Mouse (Mus musculus) olfactory bulb, adult 2 months (tissue): ENCODE results near the gene Frmd4b.

ENCODE experiments used
- CTCF ChIP-seq: fragments of 200-500 bp; IDR thresholded peaks from 2 replicates; pipeline ENCODE4 v1.5.1; 2012; ENCODE audit warnings: low read depth, mild to moderate bottlenecking, low read length, moderate library complexity; ENCODE audit not compliant: insufficient read depth
- POLR2A ChIP-seq: fragments of 200-500 bp; IDR thresholded peaks from 2 replicates; pipeline ENCODE4 v1.6.1; 2012; ENCODE audit warnings: mild to moderate bottlenecking, low read depth, low read length, moderate library complexity; ENCODE audit not compliant: insufficient read depth

GRCm38 (mm10) chr6:97528961-97529680 lies 88.2 kb downstream of the Frmd4b start:
- no peak for TF ChIP-seq CTCF
- TF ChIP-seq POLR2A: no peak
